Mouse (Mus musculus) embryonic facial prominence, embryonic 14.5 days (tissue): ENCODE results near the gene Gm26620. TPM values are rescaled to one million over a fixed set of nuclear protein-coding genes. Genes with fewer than 3 reads are reported as not detected.

Experiments
- ATAC-seq: fragments of 200-750 bp; cut with Nextera tagmentation; 2 replicates; pipeline ENCODE4 v1.8.0; 2017; ENCODE audit warnings: low read depth, moderate number of reproducible peaks, moderate TSS enrichment
- DNase-seq: peaks from one replicate; pipeline ENCODE4 v3.0.0-alpha.2; 2015; ENCODE audit warnings: low spot score
- H3K27ac ChIP-seq: fragments of 300-500 bp; sonication (generic); replicated peaks from 2 replicates; pipeline ENCODE4 v1.5.1; 2014; ENCODE audit warnings: low read depth, mild to moderate bottlenecking, low read length, moderate library complexity
- H3K27me3 ChIP-seq: fragments of 300-500 bp; sonication (generic); replicated peaks from 2 replicates; pipeline ENCODE4 v1.6.1; 2014; ENCODE audit warnings: low read length; ENCODE audit not compliant: control insufficient read depth, insufficient read depth
- H3K36me3 ChIP-seq: fragments of 300-500 bp; sonication (generic); 2 replicates; pipeline ENCODE4 v1.6.1; 2014; ENCODE audit warnings: low read length, mixed read lengths; ENCODE audit not compliant: control insufficient read depth, insufficient read depth
- H3K4me1 ChIP-seq: fragments of 300-500 bp; sonication (generic); 2 replicates; pipeline ENCODE4 v1.6.1; 2014; ENCODE audit warnings: antibody characterized with exemption, low read length; ENCODE audit not compliant: control insufficient read depth, insufficient read depth
- H3K4me2 ChIP-seq: fragments of 300-500 bp; sonication (generic); 2 replicates; pipeline ENCODE4 v1.6.1; 2014; ENCODE audit warnings: low read depth, mild to moderate bottlenecking, low read length, moderate library complexity, mixed read lengths
- H3K4me3 ChIP-seq: fragments of 300-500 bp; sonication (generic); 2 replicates; pipeline ENCODE4 v1.5.1; 2014; ENCODE audit warnings: low read depth, mild to moderate bottlenecking, low read length
- H3K9ac ChIP-seq: fragments of 300-500 bp; sonication (generic); 2 replicates; pipeline ENCODE4 v1.6.1; 2014; ENCODE audit warnings: low read depth, mild to moderate bottlenecking, low read length, moderate library complexity, mixed read lengths
- H3K9me3 ChIP-seq: fragments of 300-500 bp; sonication (generic); 2 replicates; pipeline ENCODE4 v1.6.1; 2016; ENCODE audit warnings: low read length; ENCODE audit not compliant: control insufficient read depth
- WGBS: fragments of 180-500 bp; shearing (Covaris S2); extraction: QIAGEN DNeasy Blood & Tissue Kit; methylation state at CpG from one replicate; pipeline ENCODE4 v1.1.7; 2014; 5-methylcytosine and 5-hydroxymethylcytosine counted together
- polyA plus RNA-seq: library from polyadenylated mRNA; unstranded; fragments of >200 nt; fragmentation: Nextera tagmentation; extraction: Ambion mirVana; gene quantifications from 2 replicates; pipeline ENCODE4 v1.2.1, GENCODE M21; 2014

The Gm26620 gene
- polyA plus RNA-seq, 1 experiment from 2014 or later = 1.1 TPM

- H3K4me2 ChIP-seq = no peak overlapping the region
- no peak for ATAC-seq
- H3K4me1 ChIP-seq = no peaks in the 10 kb centered on the region
- H3K27ac ChIP-seq = no peak overlapping the region
- no peaks in the 10 kb centered on the region for H3K9me3 ChIP-seq
- no peak overlapping the region for H3K9ac ChIP-seq
- 81% methylated on average over 5 of the region's 5 CpGs for WGBS
- H3K36me3 ChIP-seq = no peaks in the 10 kb centered on the region
- no peak for DNase-seq
- H3K27me3 ChIP-seq = peaks cover 5% of the 10 kb centered on the region; the same call in 1 of the 2 replicates
- no peak overlapping the region for H3K4me3 ChIP-seq
Measured at GRCm38 (mm10) chr1:170896651-170897281, 11.9 kb downstream of the Gm26620 start.

GRCm38 (mm10) chr1:170898413-170899075 lies 13.7 kb downstream of the Gm26620 start:
- no peak for ATAC-seq
- WGBS = 73% methylated on average over 16 of the region's 16 CpGs

GRCm38 (mm10) chr1:170900799-170901467 lies 16.1 kb downstream of the Gm26620 start:
- Histone ChIP-seq H3K4me2 (peak overlapping the region; percentile 29), H3K9ac (no peak overlapping the region), H3K4me3 (no peak overlapping the region), H3K36me3 (no peaks in the 10 kb centered on the region), H3K27me3 (peaks cover 6% of the 10 kb centered on the region), H3K27ac (no peak overlapping the region), H3K9me3 (no peaks in the 10 kb centered on the region), H3K4me1 (no peaks in the 10 kb centered on the region)
- 30% methylated on average over 10 of the region's 10 CpGs for WGBS
- DNase-seq (peak; percentile 80), ATAC-seq (no peak)

More at GRCm38 (mm10) chr1:170898413-170899075, 13.7 kb downstream of the Gm26620 start:
- Histone ChIP-seq H3K9ac (no peak overlapping the region), H3K27me3 (peaks cover 5% of the 10 kb centered on the region), H3K4me3 (no peak overlapping the region), H3K9me3 (no peaks in the 10 kb centered on the region), H3K4me1 (no peaks in the 10 kb centered on the region), H3K27ac (no peak overlapping the region), H3K36me3 (no peaks in the 10 kb centered on the region), H3K4me2 (no peak overlapping the region)
- no peak for DNase-seq

- Histone ChIP-seq H3K27me3 (peaks cover 14% of the 10 kb centered on the region), H3K4me3 (no peak overlapping the region; the same call in 1 of the 2 replicates), H3K9me3 (no peaks in the 10 kb centered on the region), H3K9ac (no peak overlapping the region), H3K4me1 (no peaks in the 10 kb centered on the region), H3K36me3 (no peaks in the 10 kb centered on the region), H3K4me2 (peak overlapping the region; percentile 24; the same call in 1 of the 2 replicates), H3K27ac (no peak overlapping the region)
- ATAC-seq (peak; percentile 65; the same call in 1 of the 2 replicates), DNase-seq (peak; percentile 83)
- WGBS = 28% methylated on average over 10 of the region's 10 CpGs
Measured at GRCm38 (mm10) chr1:170901536-170902238, 16.8 kb downstream of the Gm26620 start.

- Histone ChIP-seq H3K4me1 (peaks cover 3% of the 10 kb centered on the region; the same call in 1 of the 2 replicates), H3K9me3 (no peaks in the 10 kb centered on the region), H3K27ac (no peak overlapping the region), H3K27me3 (peaks cover 32% of the 10 kb centered on the region), H3K4me2 (no peak overlapping the region), H3K4me3 (no peak overlapping the region), H3K36me3 (no peaks in the 10 kb centered on the region), H3K9ac (no peak overlapping the region)
- WGBS = 67% methylated on average over 5 of the region's 5 CpGs
- DNase-seq (no peak), ATAC-seq (no peak)
Measured at GRCm38 (mm10) chr1:170903485-170903884, 18.6 kb downstream of the Gm26620 start.

- Histone ChIP-seq H3K4me1 (peaks cover 5% of the 10 kb centered on the region; the same call in 1 of the 2 replicates), H3K9ac (peak overlapping the region; percentile 45; the same call in 1 of the 2 replicates), H3K4me3 (peak overlapping the region; percentile 53), H3K36me3 (no peaks in the 10 kb centered on the region), H3K9me3 (no peaks in the 10 kb centered on the region), H3K27ac (no peak overlapping the region), H3K4me2 (peak overlapping the region; percentile 91), H3K27me3 (peaks cover 43% of the 10 kb centered on the region)
- DNase-seq (no peak), ATAC-seq (no peak)
- 23% methylated on average over 11 of the region's 11 CpGs for WGBS
Measured at GRCm38 (mm10) chr1:170907111-170907455, 22.2 kb downstream of the Gm26620 start.

- peak overlapping the region; percentile 45 for H3K9ac ChIP-seq
- ATAC-seq (peak; percentile 75; the same call in 1 of the 2 replicates), DNase-seq (peak; percentile 66)
- H3K9me3 ChIP-seq = no peaks in the 10 kb centered on the region
- peaks cover 5% of the 10 kb centered on the region; the same call in 1 of the 2 replicates for H3K4me1 ChIP-seq
- no peaks in the 10 kb centered on the region for H3K36me3 ChIP-seq
- H3K27ac ChIP-seq = no peak overlapping the region
- H3K4me3 ChIP-seq = peak overlapping the region; percentile 53
- 2% methylated on average over 23 of the region's 71 CpGs for WGBS
- peaks cover 43% of the 10 kb centered on the region for H3K27me3 ChIP-seq
- peak overlapping the region; percentile 91 for H3K4me2 ChIP-seq
Measured at GRCm38 (mm10) chr1:170907456-170908191, 22.8 kb downstream of the Gm26620 start.

- DNase-seq (no peak), ATAC-seq (no peak)
- 5% methylated on average over 20 of the region's 21 CpGs for WGBS
- H3K27me3 ChIP-seq = peaks cover 43% of the 10 kb centered on the region
- peak overlapping the region; percentile 45 for H3K9ac ChIP-seq
- H3K36me3 ChIP-seq = no peaks in the 10 kb centered on the region
- peak overlapping the region; percentile 53 for H3K4me3 ChIP-seq
- peak overlapping the region; percentile 91 for H3K4me2 ChIP-seq
- peaks cover 5% of the 10 kb centered on the region; the same call in 1 of the 2 replicates for H3K4me1 ChIP-seq
- H3K9me3 ChIP-seq = no peaks in the 10 kb centered on the region
- H3K27ac ChIP-seq = no peak overlapping the region
Measured at GRCm38 (mm10) chr1:170908341-170908740, 23.5 kb downstream of the Gm26620 start.
